Mouse (Mus musculus) ES-CJ7 (cell line): ENCODE data around the gene Noxred1.
"Not testable (repeated sequence)": the region's sequence is repeated elsewhere in the genome, so short reads cannot be mapped to it uniquely, and the experiment has no call there.

Experiments
- DNase-seq: peaks from one replicate; pipeline ENCODE4 v3.0.0; 2011; ENCODE audit warnings: low read depth, low spot score

The Noxred1 gene

GRCm38 (mm10) chr12:87238632-87239031, at the start of gene Noxred1:
TSS of gene Noxred1 (minus strand) at chr12:87238732.
- no peak for DNase-seq

DNA sequence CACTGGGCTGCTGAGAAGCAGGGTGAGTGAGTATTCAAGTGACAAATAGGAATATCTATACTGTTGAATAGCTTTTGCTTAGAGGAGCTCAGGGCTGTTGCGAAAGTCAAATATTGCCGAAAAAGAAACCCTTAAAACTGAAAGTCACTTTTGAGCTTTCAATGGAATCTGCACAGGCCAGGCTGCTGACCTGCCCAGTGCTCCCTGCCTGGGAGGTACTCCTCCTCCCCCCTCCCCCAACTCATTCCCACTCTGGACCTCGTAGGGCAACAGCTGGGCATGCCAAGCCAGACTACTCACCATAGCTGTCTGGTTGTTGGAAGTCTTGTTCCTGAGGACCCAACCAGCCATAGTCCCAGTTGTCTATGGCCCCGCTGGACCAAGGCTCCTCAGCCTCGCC, 46.2 kb upstream of the Noxred1 start:
- DNase-seq, result no peak

- no peak for DNase-seq
Observed at GRCm38 (mm10) chr12:87284268-87284667, 45.7 kb upstream of the Noxred1 start.

DNA sequence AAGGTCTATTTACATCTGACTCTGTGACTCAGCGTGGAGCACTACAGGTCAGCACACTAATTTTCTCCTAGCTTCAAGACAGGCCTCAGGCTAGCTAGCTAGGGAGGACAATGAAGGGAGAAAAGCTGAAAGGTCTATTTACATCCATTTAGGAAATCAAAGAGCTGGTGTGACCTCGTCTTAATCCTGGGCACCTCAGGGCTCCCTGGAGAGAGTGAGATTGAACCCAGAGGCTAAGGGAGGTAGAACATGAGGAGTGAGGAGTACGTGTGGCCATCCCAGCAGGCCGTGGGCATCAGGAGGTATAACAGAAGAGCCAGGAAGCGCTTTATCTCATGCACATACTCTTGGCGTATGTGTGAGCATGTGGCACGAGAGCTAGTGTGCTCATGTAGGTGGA, 45.2 kb upstream of the Noxred1 start:
- no peak for DNase-seq

DNA sequence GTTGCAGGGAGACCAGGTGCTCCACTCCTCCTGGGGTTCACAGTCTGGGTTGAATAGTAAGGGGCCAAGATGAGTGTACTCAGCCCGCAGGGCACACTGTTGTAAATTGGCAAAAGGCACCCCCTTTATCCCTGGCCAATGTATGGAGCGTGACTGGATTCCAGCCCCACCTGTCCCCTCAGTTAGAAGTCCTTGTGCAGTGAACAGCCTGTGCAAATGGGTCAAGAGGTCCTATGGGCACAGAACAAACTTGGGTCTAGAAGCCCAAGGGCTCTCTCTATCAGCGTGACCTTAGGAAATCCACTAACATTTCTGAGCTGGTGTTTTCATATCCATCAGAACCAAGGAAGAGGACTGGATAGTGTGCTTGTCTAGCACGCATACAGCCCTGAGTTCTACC, 44.2 kb upstream of the Noxred1 start:
- DNase-seq, result no peak

DNA sequence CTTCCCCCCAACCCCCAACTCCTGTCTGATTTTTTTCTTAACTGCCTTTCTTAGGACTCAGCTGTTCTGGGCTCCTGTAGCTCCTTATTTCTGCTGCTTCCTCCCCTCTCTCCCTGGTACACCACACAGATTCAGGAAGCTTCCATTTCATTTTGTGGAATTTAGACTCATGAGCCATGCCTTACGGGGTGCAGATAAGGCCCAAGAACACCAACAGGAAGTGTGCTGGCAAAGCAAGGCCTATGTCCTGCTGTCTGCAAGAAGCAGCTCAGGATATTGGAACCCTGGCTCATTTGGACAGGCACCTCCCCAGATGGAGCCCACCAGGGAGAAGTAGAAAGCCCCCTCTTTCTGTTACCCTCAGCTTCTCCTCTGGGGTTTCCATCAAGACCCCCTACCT, 43.2 kb upstream of the Noxred1 start:
- DNase-seq, result no peak

- peak; percentile 78 for DNase-seq
Observed at GRCm38 (mm10) chr12:87279879-87280278, 41.3 kb upstream of the Noxred1 start.

- peak; percentile 64 for DNase-seq
Observed at GRCm38 (mm10) chr12:87279350-87279749, 40.8 kb upstream of the Noxred1 start.

DNA sequence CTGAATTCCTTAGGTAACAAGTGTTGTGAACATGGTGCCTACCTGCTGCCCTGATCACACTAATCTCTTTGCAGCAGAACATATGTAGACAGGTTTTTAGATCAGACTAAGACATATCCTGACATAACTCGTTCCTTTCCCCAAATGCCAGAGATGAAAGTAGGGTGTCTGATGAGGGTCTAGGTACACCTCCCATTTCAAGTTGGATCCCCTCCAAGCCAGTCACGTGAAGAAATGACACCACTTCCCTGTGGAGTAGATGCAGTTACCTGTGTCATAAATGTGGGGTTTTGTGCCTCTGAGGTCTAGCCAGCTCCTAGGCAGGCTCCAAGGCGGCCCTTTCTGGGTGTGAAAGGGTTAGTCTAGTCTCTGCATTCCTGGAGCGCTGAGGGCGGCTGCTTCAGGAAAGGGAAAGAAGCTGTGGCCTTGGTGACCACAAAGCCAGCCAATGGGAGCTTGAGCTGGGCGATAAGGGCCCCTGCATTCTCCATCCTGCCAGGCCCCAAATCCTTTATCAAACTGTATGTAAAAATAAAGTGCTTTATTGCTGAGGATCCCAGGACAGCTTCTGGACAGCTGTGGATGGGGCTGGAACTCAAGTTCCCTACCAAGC, 39.7 kb upstream of the Noxred1 start:
- DNase-seq, result no peak

GRCm38 (mm10) chr12:87277251-87277650, 38.7 kb upstream of the Noxred1 start:
- not testable (repeated sequence) for DNase-seq

DNA sequence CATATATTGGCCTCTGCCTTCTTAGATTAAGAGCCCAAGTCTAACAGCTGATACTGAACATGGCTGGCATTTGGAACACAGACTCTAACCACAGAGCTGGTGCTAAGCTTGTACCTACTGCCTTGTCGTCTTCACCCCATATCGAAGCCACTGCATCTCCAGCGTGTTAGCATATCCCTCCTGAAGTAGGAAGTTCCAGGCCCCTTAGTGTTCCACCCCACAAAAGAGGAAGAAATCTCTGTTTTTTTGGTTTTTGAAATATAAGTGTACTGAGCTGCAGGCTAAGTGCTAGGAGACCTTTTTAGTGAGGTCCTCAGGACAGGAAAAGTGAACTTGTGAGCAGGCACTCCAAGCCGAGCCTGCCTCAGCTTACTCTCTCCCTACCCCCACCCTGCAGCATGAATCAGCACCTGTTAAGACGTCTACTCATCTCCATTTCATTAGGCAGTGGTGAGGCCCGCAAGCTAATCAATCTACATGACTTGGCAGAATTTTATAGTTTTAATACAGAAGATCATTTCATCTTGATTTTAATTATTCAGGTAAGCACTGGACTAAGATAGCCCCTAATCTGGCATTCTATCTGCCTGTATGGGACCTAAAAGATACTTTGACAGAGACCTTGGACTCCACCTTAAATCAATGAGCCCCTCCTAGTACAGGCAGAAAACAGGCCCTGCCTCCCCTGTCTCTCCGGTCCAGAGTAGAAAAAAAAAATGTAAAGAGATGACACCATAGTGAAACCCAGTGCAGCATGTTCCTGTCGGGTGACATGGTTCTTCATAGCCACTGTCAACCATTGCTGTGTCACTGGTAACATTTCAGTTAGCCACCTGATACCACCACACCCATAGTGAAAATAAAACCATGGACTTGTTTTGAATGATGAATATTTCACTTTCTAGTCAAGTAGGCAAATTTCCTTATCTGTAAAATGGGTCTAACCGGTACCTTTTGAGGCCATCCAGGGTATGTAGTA, 36.6 kb upstream of the Noxred1 start:
- no peak for DNase-seq

- DNase-seq, result peak; percentile 72
Observed at GRCm38 (mm10) chr12:87267682-87268081, 29.1 kb upstream of the Noxred1 start.

- peak; percentile 52 for DNase-seq
Observed at GRCm38 (mm10) chr12:87266827-87267603, 28.5 kb upstream of the Noxred1 start.

DNA sequence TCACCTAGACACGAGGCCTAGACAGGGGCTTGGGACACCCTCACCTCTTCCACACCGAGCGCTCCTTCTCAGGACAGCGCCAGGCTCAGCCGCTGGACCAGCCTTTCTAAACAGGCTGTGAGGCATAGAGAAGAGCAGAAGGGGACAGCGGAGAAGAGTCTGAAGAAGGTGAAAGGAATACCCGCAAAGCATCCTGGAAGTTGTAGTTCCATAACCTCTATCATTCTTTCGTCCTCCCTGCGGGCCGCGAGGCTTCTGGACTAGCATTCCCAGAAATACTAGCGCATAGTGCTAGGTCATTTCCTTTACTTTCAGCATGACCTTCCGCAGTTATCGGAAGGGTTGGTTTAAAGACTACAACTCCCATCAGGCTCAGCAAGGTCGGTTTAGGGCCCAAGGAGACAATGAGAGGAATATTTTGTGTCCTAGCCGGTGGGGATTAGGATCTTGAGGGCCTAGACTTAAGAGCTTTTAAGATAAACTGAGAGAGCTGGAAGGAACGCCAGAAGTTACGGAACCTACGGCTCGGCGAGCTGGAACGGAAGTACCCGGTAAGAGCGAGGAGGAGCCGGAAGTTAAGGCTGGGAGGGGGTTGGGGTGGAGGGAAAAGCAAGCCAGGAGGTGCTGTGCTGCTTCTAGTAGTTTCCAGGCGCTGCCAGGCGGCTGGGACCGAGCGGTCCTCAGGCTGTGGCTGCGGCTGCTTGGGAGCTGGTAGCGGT, 27.7 kb upstream of the Noxred1 start, which contains the start of the genes Vipas39 and Ahsa1:
Vipas39 (minus strand) TSS at position 149 of the 719 bp plus-strand sequence.
Ahsa1 (plus strand) TSS at position 372 of the 719 bp plus-strand sequence.
- DNase-seq, result peak; percentile 97

GRCm38 (mm10) chr12:87265444-87265843, 26.9 kb upstream of the Noxred1 start:
- DNase-seq, result no peak

GRCm38 (mm10) chr12:87260562-87260961, 22.0 kb upstream of the Noxred1 start:
- DNase-seq, result no peak

DNA sequence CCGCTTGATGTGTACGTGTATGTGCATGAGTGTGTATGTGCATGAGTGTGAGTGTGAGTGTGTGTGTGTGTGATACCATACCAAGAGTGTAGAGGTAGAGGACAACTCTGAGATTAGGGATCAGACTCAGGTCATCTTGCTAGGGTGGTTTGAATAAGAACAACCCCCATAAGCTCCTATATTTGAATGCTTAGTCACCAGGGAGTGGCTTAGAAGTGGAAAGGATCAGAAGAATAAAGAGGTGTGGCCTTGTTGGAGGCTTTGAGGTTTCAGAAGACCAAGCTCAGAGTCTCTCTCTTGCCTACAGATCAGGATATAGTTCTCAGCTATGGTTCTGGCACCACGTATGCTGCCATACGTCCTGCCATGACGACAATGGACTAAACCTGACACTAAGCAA, 18.1 kb upstream of the Noxred1 start:
- no peak for DNase-seq

DNA sequence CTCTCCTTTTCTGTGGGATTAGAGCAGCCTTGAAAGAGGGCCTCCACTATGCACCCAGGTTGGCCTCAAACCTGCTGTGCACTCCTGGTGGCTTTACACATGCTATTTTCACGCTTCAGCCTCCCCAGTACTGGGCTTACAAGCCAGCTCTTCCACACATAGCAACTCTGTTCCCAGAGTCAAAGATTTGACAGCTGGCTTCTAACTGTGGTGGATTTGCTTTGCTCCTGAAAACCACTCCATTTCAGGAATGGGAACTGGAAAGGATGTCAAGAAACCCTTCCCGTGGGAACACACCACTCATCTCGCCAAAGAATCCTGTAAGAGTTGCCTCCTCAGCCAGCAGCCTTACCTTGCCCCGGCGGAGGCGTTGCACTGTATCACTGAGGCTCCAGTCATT, 15.3 kb upstream of the Noxred1 start:
- no peak for DNase-seq

GRCm38 (mm10) chr12:87250161-87250560, 11.6 kb upstream of the Noxred1 start:
- no peak for DNase-seq

DNA sequence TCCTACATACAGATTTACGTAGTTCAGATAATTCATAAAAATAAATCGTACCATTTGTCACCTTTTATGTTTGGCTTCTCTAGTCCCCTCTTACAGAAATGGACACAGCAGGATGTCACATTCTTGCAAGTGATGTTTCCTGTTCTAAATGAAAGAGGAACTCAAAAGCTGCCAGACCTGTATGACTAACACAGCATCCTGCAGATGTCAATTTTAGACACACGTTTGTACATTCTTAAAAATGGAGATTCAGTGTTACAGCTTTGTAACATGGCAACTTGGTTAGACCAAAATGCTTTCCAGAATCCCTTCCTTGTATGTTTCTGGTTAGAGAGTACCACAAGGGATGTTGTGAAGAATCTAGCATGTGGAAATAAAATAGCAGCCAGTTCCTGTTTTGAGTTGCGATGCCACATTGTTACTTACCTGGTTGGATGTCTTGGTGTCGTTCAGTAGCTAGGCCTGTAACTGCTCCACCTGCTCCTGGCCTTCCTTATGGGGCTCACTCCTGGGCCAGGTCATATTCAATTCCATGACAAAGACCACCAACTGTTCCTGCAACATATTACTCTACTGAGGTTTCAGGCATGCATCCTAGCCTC, 1.5 kb downstream of the Noxred1 start:
- no peak for DNase-seq

DNA sequence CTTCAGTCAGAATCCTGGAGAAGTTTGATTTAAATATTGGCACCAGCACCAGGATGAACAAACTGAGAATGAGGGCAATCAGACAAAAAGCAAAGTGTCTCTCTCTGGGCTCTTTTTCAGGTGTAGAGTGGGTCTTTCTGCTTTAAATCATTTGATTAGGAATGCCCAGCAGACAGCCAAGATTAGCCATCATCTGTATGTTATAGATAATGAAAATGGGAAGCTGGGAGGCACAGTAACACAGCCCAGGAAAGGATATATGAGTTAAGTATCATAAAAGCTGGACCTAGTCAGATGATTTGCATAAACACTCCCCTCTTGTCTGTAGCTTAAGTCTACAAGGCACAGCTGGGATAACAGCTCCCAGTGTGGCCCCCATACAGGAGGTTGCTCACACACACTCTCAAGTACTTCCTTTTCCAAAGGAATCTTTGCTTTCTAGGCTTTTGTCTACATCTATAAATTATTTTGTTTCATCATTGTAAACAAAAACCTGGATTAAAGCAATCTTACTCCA, 8.1 kb downstream of the Noxred1 start:
- no peak for DNase-seq
